Mouse (Mus musculus) liver, postnatal 0 days (tissue): ENCODE data around the gene Smarca4.

ENCODE experiments used
- CTCF ChIP-seq: sonication (generic); IDR thresholded peaks from 2 replicates; pipeline ENCODE4 v1.5.1; 2016; ENCODE audit warnings: antibody characterized with exemption, low read depth
- EP300 ChIP-seq: IDR thresholded peaks from 2 replicates; pipeline ENCODE4 v1.6.1; 2016; ENCODE audit warnings: antibody characterized with exemption, low read depth, mild to moderate bottlenecking

DNA sequence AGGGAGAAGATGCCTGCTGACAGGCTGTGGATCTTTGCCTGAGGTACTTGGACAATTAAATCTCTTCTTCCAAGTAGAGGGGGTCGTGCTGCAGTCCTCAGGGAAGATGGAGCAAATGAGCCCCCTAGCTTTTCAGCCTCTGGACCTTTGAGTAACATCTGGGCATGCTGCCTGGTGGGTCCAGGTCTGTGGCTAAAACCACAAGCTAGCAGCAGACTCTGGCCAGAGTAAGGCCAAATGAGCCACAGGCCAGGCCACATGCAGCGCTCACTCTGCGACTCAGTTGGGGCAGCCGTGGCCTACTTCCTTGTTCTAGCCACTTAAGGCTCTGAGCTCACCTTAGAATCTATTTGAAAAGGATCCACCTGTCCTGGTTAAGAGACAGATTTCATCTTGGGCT, 76.5 kb downstream of the Smarca4 start:
- no peak for TF ChIP-seq CTCF
- TF ChIP-seq EP300, result no peak
